Mouse (Mus musculus) brown adipose tissue, adult 24 weeks (tissue): ENCODE measurements around the gene Pik3c2a. TPM values are rescaled to one million over a fixed set of nuclear protein-coding genes. Genes with fewer than 3 reads are reported as not detected.
A peak's percentile ranks its signal among the peaks of the same experiment; 100 is the strongest.

ENCODE experiments used
- H3K27ac ChIP-seq: fragments of 200-500 bp; replicated peaks from 2 replicates; pipeline ENCODE4 v1.5.1; 2012; ENCODE audit warnings: low read depth, mild to moderate bottlenecking, low read length
- H3K4me1 ChIP-seq: fragments of 200-500 bp; 2 replicates; pipeline ENCODE4 v1.6.1; 2012; ENCODE audit warnings: low read length, mixed read lengths; ENCODE audit not compliant: control insufficient read depth, insufficient read depth, insufficient read length
- H3K4me3 ChIP-seq: fragments of 200-500 bp; 2 replicates; pipeline ENCODE4 v1.5.1; 2012; ENCODE audit warnings: low read depth, mild to moderate bottlenecking, low read length, moderate library complexity; ENCODE audit not compliant: insufficient read depth
- polyA plus RNA-seq: library from polyadenylated mRNA; stranded (reverse); fragments of >200 nt; gene quantifications from 2 replicates; pipeline ENCODE4 v1.2.4, GENCODE M21; 2012; ENCODE audit not compliant: missing spikeins, insufficient read depth, insufficient read length

The Pik3c2a gene
- polyA plus RNA-seq, 1 experiment: 17.4 TPM

- Histone ChIP-seq H3K4me3 (peak within 1 kb of the TSS; percentile 82), H3K4me1 (peaks cover 2% of the 10 kb centered on the region; the same call in 1 of the 2 replicates), H3K27ac (peak within 1 kb of the TSS; percentile 85)
These were observed 109.3 kb downstream of the Pik3c2a start, which contains the start of gene Rps13 for GRCm38 (mm10) chr7:116333713-116334668. TSS of gene Rps13 (minus strand) at chr7:116334195.

GRCm38 (mm10) chr7:116331246-116331645, 112.0 kb downstream of the Pik3c2a start:
- peaks cover 2% of the 10 kb centered on the region; the same call in 1 of the 2 replicates for H3K4me1 ChIP-seq
- H3K27ac ChIP-seq: no peak overlapping the region
- no peak overlapping the region for H3K4me3 ChIP-seq

DNA sequence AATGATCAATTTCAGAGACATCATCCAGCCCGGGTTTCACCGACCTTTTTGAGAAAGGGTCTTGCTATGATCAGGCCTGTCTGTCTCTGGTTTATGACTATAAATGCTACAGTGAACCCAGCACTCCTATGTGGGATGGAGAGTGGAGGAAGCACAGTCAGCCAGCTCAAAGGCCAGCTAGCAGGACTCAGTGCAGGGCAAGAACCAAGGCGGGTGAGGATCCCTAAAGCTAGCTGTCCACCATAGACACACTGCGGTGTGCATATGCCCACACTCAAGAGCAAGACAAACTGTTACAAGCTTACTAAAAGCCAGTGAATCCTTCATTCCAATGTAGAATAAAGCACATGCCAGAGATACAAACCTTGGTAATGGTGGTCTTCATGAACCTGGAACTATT, 113.4 kb downstream of the Pik3c2a start:
- no peak overlapping the region for H3K27ac ChIP-seq

DNA sequence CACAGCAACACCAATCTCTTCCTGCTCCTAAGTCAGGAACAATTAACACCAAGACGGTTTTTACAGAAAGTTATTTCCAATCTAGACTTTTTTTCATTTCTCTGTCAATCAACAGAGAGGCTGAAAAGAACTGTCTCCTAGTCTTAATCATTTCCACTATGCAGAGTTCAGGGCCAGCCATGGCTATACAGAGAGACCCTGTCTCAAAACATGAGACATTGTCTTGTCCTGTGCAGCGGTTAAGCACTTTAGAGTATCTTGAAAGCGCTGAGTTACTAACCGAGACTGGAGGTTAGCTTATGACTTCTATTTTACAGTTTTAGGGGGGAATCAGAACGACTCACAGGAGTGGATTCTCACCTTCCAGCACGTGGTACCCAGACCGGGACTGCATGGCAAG, 114.5 kb downstream of the Pik3c2a start:
- H3K4me1 ChIP-seq: 0 out of 2 replicates have a peak, but pooled peaks cover 2% of the 10 kb centered on the region
- no peak overlapping the region for H3K27ac ChIP-seq
- H3K4me3 ChIP-seq: no peak overlapping the region

More for the DNA sequence above, 113.4 kb downstream of the Pik3c2a start:
- no peak overlapping the region for H3K4me3 ChIP-seq
- peaks cover 2% of the 10 kb centered on the region; the same call in 1 of the 2 replicates for H3K4me1 ChIP-seq

DNA sequence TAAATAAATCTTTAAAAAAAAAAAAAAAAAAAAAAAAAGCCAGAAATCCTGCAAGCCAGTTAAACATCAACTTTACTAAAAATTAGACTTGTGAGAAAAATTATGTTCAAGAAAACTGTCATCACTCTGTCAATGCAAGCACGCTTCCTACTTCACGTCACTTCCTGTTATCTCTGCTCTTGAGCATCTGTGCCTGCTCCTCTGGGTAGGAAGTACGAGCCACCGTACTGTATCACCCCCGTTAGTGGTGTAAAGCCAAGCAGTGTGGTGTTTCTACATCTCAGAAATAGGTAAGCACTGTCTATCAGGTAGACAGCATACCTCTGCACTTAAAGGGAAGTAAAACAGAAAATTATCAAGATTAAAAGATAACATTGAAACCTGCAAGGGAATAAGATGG, 115.3 kb downstream of the Pik3c2a start:
- H3K27ac ChIP-seq: no peak overlapping the region
- no peak overlapping the region for H3K4me3 ChIP-seq
- H3K4me1 ChIP-seq: no peaks in the 10 kb centered on the region

DNA sequence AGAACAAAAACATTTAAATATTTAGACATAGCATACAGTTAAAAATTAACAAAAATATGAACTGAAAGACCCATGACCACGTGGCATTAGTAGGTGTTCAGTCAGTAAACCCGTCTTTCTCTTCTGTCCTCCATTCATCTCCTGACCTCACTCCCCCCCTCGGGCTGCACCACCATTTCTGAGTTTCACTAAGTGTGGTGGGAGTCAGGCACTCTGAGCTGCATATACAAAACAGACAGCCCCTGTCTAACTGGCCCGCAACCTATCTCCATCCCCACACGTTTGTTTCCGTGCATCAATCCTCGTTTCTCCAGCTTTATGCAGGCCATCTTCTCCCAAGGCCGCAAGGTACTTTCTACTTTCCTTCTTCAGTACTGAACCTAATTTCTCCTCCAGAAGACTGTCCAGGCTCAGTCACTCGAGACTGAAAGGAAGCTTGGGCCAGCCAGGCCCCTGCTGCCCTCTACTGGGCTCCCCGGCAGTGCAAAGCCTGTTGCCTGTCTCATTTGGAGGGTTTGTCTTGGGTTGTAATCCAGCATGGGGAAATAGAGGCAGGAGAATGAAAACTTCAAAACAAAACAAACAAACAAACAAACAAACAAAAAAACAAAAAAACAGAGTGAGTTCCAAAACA, 119.8 kb downstream of the Pik3c2a start:
- Histone ChIP-seq H3K4me3 (no peak overlapping the region), H3K4me1 (no peaks in the 10 kb centered on the region), H3K27ac (no peak overlapping the region)

GRCm38 (mm10) chr7:116309456-116309855, 133.8 kb downstream of the Pik3c2a start:
- Histone ChIP-seq H3K27ac (no peak overlapping the region), H3K4me3 (peak overlapping the region; percentile 17; the same call in 1 of the 2 replicates), H3K4me1 (no peaks in the 10 kb centered on the region; the same call in 1 of the 2 replicates)

DNA sequence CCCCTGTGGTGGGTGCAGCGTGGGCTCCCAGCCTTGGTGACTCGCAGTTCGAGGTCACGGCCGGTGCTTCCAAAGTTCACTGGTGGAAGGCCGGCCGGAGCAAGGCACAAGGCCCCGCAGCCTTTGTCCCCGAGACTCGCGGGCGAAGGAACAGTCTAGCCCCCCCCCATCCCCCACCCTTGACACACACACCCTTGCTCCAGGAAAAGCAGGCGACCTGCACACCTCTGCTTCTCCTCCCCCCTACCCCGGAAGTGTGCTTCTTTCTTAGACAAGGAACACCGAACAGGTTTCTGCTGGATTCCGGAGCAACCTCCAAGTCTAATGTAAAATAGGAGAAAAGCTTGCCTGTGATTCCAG, 134.6 kb downstream of the Pik3c2a start:
- Histone ChIP-seq H3K27ac (no peak overlapping the region), H3K4me3 (peak overlapping the region; percentile 71), H3K4me1 (no peaks in the 10 kb centered on the region; the same call in 1 of the 2 replicates)

- peak within 1 kb of the TSS; percentile 71 for H3K4me3 ChIP-seq
- no peaks in the 10 kb centered on the region; the same call in 1 of the 2 replicates for H3K4me1 ChIP-seq
- no peak within 1 kb of the TSS for H3K27ac ChIP-seq
These were observed 135.2 kb downstream of the Pik3c2a start, which contains the start of gene Plekha7 for GRCm38 (mm10) chr7:116307871-116308631. TSS of gene Plekha7 (minus strand) at chr7:116308376.

DNA sequence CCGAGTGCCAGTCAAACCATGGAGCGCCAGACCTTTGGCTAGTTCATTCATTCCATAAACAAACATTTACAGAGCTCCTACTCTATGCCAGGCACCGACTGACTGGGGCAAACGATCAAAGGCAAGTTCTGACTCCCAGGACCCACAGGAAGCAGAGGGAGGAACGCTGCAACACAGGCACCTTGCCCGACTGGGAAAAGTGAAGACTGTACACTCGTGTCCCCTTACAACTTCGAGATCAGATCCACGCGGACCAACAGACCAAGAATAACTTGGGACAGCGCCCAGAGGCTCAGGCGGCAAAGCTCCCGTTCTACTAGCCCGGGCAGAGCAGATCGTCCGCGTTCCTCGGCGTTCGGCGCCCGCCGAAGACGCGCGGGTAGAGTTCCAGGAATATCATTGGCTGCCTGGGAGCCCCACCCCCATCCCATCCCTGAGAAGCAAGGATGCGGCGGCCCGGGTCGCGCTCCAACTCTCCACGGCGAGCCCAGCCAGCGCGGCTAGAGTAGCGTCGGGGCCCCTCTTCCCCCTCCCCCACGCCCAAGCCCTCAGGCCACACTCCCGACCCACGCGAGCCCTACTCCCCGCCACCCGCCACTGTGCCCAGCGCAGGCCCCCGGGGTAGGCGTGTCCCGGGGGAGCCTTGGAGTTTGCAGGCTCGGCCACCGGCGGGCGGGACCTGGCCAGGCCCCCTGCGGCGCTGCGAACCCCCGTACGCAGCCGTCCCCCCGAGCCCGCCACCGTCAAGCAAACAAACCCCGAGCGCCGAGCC, 136.0 kb downstream of the Pik3c2a start:
- Histone ChIP-seq H3K4me1 (no peaks in the 10 kb centered on the region; the same call in 1 of the 2 replicates), H3K4me3 (peak overlapping the region; percentile 71), H3K27ac (no peak overlapping the region)

DNA sequence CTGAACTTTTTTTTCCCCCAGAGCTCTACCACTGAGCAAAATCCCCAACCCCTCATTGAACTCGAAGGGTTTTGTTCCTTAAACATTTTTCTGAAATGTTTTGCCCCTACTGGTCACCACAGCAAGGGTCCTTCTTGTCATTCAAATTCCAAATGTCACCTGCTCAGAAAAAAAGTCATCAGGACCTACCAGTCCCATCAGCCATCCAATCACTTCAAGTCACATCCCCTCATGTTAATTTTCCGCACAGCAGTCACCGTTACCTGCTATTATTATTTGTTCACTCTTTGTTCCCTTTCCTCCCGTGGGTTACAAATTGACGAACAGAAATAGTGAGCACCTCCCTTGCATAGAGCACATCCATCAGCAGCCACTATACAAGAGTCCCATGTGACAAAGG, 136.6 kb downstream of the Pik3c2a start:
- H3K4me3 ChIP-seq: no peak overlapping the region; the same call in 1 of the 2 replicates
- H3K27ac ChIP-seq: no peak overlapping the region
- H3K4me1 ChIP-seq: no peaks in the 10 kb centered on the region; the same call in 1 of the 2 replicates

DNA sequence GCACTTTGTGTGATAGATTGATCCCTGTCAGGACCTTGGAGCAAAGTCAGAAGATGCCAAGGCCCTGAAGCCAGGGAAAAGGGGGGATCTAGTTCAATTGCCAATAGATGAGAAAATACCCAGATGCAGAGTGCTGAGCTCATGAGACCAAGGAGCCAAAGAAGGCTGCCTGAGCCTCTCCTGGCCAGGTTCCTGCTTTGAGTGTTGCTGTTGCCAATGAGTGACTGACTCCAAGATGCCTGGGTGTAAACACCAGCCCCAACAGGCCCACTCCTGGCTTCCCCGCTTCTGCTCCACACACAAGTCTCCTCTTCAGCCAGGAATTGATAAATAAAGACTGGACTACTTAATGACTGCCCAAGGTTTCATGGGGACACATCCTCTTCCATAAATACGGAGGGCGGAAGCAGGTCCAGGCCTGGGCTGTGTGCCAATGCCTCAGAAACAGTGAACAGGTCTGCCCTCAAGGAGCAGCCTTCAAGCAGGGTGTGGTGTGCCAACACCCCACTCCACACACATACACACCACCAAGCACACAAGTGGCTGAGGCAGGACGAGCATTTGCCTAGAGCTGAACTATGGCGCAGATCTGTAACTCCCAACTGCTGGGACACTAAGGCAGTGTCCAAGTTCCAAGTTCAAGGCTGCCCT, 141.5 kb downstream of the Pik3c2a start:
- Histone ChIP-seq H3K4me1 (no peaks in the 10 kb centered on the region), H3K27ac (no peak overlapping the region), H3K4me3 (no peak overlapping the region)

DNA sequence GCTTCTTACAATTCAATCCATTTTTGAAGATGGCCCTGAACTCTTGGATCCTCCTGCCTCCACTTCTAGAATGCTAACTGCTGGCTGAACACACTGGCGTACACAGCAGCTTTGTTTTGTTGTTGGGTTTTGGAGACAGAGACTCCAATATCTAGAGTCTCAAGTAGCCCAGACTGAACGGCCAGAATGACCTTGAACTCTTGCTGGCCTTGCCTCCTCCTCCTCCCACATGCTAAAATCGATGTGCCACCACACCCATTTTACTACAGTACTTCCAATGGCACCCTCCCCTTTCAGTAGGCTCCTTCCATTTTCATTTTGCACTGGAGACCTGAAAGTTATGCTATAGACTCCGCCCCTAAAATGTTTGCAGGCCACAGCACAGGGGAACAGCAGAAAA, 142.1 kb downstream of the Pik3c2a start:
- Histone ChIP-seq H3K4me1 (no peaks in the 10 kb centered on the region), H3K27ac (no peak overlapping the region), H3K4me3 (no peak overlapping the region)

GRCm38 (mm10) chr7:116298851-116299250, 144.4 kb downstream of the Pik3c2a start:
- Histone ChIP-seq H3K4me1 (no peaks in the 10 kb centered on the region), H3K27ac (no peak overlapping the region), H3K4me3 (no peak overlapping the region)
